Mouse (Mus musculus) cerebellum, adult 8-10 months (tissue): Measurements from ENCODE around the gene Fam78a.

Source experiments
- DNase-seq: peaks from one replicate; pipeline ENCODE4 v3.0.0; 2022

The Fam78a gene

DNA sequence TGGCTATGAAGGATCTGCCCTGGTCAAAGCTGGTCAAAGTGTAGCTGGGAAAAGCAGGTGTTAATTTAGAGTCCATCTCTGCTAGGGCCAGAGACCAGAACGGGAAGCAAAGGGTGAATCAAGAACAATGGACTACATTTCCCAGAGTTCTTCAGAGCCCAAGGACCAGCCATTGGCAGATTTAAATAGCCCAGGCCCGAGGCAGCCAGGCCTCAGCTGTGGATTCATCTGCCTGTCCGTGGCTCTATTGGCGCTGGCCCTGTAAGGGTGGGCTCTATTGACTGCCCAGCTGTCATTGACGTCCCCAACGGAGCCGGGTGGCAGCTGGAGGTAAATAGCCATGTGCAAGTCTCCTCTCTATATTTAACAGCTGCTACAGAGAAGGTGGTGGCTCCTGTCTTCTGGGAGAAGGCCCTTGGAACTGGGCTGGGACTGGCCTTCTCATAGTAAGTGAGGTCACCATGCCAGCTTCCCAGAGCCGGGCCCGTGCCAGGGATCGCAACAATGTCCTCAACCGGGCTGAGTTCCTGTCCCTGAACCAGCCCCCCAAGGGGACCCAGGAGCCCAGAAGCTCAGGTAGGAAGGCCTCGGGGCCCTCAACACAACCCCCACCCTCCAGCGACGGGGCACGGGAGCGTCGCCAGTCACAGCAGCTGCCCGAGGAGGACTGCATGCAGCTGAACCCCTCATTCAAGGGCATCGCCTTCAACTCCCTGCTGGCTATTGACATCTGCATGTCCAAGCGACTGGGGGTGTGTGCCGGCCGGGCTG lies 10.9 kb upstream of the Fam78a start, which contains the start of gene Plpp7:
TSS of gene Plpp7 (plus strand) at position 178 of the 771 bp plus-strand sequence.
- DNase-seq: peak; percentile 77

DNA sequence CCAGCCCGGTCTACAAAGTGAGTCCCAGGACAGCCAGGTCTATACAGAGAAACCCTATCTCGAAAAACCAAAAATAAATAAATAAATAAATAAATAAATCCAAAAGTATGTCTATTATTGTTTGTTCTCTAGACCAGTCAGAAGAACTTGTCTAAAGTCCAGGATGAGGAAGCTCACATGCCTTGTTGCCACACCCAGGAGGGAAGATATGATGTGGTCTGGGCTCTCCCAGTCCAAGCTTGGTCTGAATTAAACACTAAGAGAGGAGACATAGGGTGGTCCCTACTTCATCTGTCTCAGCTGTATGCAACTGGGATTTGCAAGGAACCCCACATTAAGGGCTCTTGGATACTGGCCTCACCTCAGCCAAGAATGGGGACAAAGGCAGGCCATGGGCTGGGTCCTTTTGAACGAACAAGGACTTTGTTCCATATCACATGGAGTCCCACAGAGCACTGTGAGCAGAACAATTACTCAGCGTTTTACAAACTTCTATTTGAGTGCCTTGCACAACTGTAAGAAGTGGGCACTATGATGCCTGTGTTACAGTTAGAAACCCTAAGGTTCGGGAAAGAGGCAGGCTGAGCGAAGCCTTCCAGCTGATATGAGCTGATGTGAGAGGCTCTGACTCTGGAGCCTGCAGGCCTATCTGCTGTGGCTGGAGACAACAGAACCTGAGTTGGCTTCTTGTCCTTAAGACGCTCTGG lies 9.5 kb upstream of the Fam78a start:
- no peak for DNase-seq

DNA sequence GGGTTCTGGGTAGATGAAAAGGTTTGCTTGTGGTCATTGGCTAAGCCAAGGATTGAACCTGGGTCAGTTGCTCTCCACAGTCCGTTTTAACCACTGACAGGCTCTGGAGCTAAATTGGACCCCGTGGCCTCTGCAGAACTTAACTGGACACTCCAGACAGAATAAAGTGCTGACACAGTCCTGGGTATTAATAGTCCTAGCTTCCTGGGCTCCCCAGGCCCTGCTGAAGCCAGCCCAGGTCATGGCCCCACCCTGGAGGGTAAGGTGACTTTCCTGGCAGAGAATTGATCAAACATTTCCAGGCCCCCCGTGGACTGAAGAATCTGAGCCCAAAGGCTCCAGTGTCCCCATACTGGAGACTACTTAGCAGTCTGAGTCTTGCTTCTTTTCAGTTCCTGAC lies 7.3 kb upstream of the Fam78a start:
- DNase-seq: no peak

DNA sequence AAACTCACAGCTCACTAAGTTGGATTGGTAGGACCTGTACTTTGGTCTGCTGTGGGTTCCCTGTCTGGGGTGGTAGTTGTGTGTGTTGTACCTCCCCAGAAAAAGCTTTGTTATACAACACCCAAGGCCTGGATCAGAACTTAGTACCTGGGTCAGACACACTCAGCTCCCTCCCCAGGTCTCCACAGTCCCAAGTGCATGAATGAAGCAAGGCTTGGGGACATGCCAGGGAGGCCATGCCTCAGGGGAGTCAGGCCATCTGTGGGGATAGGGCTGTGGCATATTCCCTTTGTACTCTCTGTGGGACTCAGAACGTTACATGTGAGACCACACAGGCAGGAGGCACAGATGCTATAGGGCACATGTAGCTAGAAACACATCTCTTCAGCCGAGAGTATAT lies 5.5 kb upstream of the Fam78a start:
- no peak for DNase-seq

DNA sequence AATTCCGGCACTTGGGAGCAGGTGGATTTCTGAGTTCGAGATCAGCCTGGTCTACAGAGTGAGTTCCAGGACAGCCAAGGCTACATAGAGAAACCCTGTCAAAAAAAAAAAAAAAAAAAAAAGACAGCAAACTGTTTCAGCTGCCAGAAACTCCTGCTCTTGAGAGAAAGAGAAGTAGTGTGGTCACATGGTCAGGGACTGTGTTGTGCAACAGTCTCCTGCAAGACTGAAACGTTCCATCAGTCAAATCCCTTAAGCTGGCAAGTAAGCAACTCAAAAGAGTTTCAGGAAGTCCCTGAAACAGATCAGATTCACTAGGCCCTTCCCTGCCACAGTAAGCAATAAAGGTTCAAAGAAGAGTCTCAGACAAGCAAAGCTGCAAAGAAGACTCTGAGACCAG lies 4.9 kb upstream of the Fam78a start:
- no peak for DNase-seq

DNA sequence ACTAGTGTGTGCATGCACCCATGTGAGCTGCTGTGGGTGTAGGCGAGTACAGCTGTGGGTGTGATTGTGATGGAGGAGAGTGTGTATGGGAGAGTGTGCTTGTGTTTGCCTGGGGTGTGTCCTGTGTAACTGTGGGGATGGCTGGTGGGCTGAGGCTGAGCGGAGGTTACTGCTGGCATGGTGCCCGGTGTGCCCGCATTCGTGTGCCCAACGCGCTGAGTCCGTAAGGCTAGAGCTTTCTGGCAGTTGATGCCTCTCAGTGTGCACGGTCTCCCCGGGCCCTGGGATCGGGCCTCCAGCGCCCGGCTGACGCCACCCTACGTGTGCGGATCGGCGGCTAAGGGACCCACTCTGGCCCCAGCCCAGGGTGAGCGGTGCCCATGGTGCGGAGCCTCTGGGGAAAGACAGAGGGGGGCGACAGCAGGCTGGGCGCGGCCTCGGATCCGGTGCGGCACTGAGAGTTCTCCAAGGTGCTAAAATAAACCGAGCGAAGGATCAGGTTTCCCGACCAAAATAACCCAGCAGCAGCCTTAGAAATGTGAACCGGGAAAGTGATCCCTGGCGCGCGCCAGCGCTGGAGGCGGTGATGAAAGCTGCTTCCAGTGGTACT lies 3.8 kb upstream of the Fam78a start:
- no peak for DNase-seq

DNA sequence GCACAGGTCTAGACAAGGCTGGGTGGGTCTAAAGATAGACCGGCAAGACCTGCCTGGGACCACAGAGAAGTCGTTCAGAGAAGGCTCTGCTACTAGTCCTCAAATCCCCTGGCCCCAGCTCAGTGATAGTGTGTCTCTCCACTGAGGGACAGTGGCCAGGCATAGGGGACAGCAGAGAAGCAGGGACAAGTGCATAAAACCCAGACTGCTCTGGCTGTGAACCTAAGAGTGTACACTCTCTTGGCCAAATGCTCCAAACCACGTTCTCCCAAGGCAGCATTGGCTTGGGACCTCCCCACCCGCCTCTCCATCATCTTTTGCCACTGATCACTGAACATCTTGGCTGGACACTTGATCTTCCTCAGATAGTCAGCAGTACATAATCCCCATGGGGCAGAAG lies 2.9 kb upstream of the Fam78a start:
- DNase-seq: no peak

DNA sequence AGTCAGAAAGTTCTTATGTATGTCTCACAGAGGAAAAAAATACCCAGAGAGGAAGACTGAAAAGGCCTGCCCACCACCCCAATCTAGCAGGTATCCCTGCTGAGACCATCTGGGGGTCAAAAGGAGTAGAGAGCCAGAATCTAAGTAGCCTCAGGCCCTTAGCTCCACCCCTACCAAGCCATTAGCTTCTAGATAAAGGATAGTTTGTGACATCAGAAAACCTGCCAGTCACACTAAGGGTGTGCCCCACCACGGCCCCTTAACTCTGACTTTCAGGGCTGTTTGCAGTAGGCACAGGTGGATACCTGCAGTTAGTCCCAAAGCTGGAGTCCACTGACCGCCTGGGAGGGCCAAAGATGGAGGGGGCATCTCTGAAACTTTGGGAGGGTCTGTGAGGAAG lies 574 bp upstream of the Fam78a start:
- DNase-seq: no peak

DNA sequence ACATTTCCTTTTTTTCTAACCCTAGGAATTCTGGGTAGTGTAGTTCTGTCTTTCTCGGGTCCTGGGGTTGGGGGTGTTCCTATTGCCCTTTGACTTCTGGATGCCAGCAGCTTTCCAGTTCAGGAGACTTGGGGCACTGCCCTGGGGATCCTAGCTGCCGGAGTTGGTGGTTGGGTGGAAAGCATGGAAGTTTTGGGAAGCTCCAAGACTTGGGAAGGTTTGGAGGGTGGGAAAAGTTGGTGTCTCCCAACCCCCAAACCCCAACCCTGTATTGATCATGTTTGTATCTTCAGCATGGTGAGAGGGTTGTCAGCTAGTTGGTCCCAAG lies 179 bp upstream of the Fam78a start:
- DNase-seq: no peak

DNA sequence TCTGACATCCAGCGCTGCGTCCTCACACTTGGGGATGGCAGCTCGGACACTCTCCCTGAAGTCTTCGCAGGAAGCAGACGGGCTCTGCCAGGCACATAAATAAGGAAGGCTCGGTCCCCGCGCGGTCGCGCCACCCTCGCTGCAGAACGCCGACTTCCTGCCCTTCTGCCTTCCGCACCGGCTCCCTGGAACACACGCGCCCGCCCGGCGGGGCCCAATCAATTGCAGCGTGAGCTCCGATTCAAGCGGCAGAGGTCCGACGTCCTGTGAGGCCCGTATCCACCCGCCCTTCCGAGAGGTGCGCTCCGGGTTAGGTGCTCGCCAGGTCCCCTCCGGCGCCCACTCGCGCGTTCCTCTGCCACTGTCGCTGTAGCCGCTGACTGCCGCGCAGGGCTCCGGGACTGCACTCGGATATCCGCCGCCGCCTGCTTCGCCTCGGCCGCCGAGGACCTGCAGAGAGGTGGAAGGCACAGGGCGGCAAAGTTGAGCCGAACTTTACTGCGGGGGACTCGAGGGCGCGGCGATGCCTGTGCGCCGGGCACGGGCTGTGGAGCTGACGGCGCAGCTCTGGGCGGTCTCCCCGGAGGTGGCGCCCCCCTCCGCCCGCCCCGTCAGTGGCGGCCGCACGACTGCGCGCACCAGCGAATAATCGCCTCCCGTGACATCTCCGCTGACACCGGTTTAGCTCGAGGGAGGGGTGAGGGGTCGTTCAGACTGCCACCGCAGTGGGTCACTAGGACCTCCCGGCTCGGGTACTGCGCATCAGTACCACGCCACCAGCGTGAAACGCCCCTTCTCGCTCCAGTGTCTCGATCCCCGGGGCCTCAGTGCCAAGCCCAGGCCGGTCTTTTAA lies 1.3 kb downstream of the Fam78a start:
- DNase-seq: no peak

DNA sequence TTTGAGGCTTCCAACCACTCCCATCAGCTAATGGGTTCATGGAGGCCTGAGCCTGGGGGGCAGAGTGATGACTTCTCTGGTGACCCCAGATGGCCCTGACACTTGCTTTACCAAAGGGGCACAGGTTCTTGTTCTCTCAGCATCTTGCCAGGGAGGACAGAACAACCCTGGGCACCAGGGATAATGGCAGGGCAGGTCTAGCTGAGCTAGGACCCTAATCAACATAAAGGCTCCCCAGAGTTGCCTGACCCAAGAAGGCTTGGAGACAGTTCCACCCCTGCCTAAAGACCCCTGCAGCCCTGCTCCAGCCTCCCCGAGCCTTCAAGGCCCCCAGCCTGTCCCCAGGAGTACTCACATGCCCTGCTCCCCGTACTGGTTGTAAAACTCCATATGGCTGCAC lies 2.4 kb downstream of the Fam78a start:
- DNase-seq: no peak

DNA sequence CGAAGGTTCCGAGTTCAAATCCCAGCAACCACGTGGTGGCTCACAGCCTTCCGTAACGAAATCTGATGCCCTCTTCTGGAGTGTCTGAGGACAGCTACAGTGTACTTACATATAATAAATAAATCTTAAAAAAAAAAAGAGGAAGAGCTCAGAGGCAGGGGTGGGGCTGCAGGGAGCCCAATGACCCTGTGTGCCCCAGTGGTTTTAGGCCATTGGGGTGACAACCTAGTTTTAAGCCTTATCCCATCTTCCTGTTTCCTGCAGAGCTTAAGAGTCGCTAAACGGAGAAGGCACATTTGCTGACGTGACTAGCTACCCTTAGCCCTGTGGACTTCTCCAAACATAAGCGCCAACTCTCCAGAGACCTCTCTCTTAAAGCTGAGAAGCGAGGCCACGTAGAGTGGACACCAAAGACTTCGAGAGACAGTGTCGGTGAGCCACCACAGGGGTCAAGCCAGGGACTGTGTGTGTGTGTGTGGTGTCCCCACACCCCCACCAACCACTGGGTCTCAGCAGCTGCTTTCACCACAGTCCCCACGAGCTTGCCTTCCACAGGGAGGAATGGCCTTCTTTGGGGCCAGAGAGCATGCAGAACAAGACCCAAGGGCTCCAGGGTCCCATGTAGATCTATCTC lies 3.2 kb downstream of the Fam78a start:
- DNase-seq: no peak

DNA sequence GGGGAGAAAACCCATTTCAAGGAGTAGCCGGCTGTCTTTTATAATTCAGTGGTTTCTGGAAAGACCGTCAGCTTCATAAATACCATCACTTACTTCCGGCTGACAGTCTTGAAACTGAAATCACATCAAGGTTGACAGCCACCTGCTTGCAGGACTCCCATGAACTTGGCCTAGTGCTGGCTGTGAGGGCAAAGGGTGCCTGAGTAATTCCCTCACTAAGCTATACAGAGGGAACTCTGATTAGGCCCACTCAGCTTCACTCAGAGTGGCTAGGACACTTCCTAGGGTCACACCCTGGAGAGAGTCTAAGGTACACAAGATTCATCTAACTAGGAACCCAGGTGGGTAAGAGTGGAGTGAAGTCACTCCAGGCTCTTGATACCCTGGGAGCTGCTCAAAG lies 4.0 kb downstream of the Fam78a start:
- no peak for DNase-seq

DNA sequence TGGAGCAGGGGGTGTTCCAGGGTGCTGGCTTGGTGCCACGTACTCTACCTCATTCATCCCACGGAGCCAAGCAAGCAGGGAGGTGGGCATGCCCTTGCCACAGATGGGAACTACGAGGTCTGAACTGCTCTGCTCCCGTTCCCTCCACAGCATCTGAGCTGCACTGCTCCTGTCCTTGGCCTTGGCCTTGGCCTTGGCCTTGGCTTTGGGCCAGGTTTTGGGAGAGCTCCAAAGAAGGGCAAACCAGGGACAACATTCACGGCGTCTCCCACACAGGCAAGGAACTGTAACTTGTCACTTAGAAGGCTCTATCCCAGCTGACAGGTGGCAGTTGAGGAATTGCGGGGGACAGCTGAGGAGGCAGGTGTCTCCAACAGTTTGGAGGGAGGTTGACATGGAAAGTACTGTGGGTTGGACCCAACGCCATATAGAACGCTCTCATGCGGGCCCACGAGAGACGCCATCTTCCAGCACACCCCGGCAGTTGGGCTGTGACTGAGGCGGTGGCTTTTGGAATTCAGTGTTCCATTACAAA lies 5.4 kb downstream of the Fam78a start:
- no peak for DNase-seq

DNA sequence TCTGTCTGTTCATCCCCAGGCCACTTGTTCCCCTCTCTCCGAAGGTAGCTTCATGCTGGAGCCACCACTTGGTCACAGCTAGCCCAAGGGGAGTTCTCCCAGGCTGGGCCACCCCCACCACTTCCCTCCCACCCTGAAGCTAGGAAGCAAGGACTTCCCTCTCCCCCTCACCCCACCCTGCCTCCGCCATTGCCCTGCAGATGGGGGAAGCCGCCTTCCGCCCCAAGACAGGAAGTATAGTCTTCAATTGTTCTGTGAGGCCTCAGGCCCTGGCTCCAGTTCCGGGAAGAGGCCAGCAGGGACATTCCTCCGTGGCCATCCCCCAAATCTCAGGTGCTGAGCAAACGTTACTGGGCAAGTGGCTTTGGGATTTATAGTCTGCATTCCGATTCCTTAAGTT lies 6.1 kb downstream of the Fam78a start:
- no peak for DNase-seq

DNA sequence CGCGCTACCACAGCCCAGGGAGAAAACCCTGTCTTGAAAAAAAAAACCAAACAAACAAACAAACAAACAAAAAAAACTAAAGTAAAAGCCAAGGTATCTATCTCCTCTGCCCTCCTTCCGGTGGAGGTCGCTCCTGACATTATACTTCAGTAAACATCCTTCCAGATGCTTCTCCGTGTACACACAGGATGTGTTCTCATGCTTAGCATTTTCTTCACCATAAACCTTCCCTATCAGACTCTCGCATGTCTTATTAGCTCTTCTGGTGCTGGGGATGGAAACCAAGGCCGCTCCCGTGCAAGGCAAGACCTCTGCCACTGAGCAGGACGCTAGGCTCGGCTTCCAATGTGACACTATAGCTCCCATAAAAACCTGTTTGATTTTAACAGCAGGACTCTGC lies 6.9 kb downstream of the Fam78a start:
- no peak for DNase-seq

DNA sequence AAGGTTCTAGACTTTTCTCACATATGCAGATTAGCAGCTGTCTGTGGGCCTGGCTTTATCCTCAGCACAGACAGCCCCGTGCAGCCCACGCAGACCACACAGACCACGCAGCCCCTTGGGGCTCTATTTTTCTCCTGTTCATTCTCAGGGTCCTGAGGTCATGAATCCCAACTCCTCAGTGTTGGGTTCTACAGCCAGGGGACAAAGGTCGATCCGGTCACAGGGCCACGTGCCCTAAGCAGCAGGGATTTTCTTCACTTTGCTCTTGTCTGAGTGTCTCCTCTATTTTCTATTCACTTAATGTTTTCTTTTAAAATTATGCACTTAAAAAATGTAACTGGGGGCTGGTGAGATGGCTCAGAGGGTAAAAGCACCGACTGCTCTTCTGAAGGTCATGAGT lies 9.3 kb downstream of the Fam78a start:
- DNase-seq: no peak

DNA sequence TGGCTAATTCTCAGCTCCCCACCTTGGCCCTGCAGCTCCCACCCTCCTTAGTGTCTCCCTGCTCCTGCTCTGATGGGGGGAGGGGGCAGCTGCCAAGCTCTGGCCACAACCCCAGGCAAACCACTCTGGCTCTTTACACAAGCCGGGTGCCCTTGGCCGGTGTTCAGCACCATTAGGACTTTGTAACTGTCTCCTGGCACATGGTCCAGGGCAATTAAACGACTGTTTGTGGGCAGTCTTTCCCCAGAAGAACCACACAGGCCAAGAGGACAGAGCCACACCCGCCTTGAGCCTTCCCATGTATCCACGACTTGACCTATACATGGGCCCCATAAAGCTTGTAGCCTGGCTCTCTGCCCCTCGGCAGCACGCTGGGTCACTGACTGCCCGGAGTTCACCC lies 10.3 kb downstream of the Fam78a start:
- DNase-seq: no peak

DNA sequence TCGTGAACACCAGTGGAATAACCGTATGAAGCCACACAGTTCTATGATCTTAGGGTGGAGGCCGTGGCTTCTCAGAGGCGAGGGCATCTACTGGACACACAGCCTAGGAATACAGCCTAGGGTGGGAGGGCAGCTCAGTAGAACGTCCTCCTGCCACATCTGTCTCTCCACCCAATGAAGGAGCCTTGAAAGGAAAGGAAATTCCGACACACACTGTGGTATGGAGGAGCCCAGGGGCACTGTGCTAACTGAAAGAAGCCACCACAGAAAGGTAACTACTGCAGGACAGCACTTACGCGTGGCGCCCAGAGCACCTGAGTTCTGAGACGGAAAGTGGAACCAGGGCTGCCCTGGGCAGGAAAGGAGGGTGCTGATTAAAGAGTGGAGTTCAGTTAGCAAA lies 13.9 kb downstream of the Fam78a start:
- no peak for DNase-seq

DNA sequence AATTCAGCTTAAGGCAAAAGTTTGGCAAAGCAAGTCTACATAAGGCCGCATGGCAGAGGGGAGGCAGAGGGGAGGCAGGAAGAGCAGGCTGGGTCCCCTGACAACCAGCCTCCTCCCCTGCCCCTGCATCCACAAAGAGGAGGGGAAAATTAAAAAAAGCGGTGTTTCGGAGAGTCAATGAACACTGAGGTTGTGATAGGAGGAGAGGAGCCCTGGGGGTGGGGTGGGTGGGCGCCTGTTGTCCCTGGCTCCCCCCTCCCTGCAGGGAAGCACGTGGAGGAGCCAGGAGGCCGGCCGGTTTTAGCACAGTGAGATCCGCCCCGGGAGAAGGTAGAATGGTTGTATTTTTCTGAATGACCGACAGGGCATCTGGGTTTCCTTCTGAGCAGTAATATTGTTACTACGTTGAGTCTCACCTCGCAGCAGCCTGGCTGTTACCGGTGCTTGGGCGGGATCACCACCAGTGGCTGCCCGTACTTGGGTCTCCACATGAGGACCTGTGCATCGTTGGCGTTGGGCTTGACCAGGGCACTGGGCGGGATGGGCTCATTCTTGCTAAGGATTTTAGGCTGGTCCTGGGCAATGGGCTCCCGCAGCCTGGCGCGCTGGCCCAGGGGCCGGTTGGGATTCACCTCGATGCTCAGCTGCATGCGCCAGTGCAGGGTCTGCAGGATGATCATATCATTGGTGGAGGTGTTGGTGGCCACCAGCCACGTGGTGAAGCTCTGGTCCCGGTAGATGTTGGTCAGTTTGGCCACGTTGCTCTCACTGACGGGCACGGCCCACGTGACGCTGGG lies 15.6 kb downstream of the Fam78a start:
- no peak for DNase-seq

DNA sequence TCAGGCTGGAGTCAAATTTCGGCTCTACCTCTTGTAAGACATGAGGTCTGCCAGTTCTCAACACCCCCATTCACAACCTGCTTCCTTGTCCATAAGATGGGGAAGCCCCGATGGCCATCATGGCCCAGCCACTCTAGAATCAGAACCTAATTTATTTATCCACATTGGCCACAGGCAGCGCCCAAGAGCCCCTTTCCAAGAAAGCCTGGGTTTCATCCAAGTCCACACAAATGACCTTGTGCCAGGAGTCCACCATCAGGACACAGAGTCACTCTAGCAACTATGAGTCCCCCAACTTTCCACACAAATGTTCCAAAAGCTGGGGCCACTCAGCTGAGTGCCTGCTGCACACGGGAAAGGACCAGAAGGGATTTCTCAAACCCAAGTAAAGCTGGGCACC lies 18.7 kb downstream of the Fam78a start:
- no peak for DNase-seq

DNA sequence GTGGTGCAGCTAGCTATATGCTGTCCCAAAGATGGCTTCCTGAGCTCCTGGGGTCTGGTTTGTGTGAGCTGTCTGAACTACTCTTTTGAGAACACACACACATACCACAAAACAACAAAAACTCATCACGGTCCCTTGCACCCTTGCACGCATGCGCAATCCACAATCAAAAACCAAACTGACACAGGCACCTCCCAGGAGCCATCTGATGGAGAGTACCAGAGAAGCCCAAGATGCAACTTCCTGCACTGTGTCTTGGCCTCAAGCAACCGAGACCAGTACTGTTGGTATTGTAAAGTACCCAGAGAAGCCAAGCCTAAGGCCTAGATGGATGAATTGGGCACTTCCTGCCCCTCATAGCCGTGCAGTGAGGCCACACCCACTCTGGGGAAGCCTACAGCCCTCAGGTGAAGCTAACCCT lies 19.3 kb downstream of the Fam78a start:
- no peak for DNase-seq
